Mouse (Mus musculus): Measurements from ENCODE around the gene Arrdc5.

GRCm38 (mm10) chr17:56340717-56341116, 40.6 kb upstream of the Arrdc5 start:
- no peak for TF ChIP-seq KAT2A (IDR thresholded peaks at IDR 0.05; ENCODE audit: insufficient replicate concordance, low read length)
- no peak for TF ChIP-seq CTCF (conservative IDR thresholded peaks at IDR 0.05 in 1 of 2, IDR thresholded peaks at IDR 0.05 in 1 of 2; ENCODE audit: low read depth in 2 of 2, low read length in 2 of 2)
- TF ChIP-seq EP300 (IDR thresholded peaks at IDR 0.05; ENCODE audit: low read length), result no peak
- TF ChIP-seq ZC3H11A (IDR thresholded peaks at IDR 0.05; ENCODE audit: low read depth, low read length), result no peak
- no peak for TF ChIP-seq POLR2AphosphoS2 (IDR thresholded peaks at IDR 0.05; ENCODE audit: low read depth, low read length)
- TF ChIP-seq POLR2A (IDR thresholded peaks at IDR 0.05; ENCODE audit: low read depth, low read length), result no peak
- no peak for TF ChIP-seq RAD21 (IDR thresholded peaks at IDR 0.05; ENCODE audit: low read depth, low read length)

Data from CH12.LX (cell line).